Comparison of ENCODE assay signal across 28 mouse cellular contexts in genomic region chr5:103474259-103474658, GRCm38 (mm10).
"Had no signal": no experiment of that assay in that cellular context is flagged by ENCODE, and none has a peak within 500 bp of the region (broad histone marks: within the 10 kb centered on the region; RNA-seq: fewer than 3 reads in every experiment).

No protein-coding gene starts in this region.

- H3K36me3 ChIP-seq: embryonic facial prominence, embryonic 10.5 days; embryonic facial prominence, embryonic 12.5 days; embryonic facial prominence, embryonic 13.5 days; embryonic facial prominence, embryonic 15.5 days; forebrain, embryonic 12.5 days; forebrain, embryonic 15.5 days had no signal

- DNase-seq: cerebellum, adult 2 months; cerebellum, adult 8-10 months; cerebellum, adult 9-10 months; cerebellum, adult 9-11 months; cerebellum, postnatal 10 days; cerebellum, postnatal 14 days; cerebellum, postnatal 25 days; cerebellum, postnatal 36 days; embryo, embryonic 11 days; forebrain, postnatal 0 days; gastrocnemius, adult 2 months; gastrocnemius, postnatal 10 days; gastrocnemius, postnatal 14 days; gastrocnemius, postnatal 25 days; gastrocnemius, postnatal 36 days; heart, adult 18-20 months; heart, adult 2 months had no signal

- ATAC-seq: forebrain, embryonic 13.5 days; forebrain, embryonic 14.5 days; forebrain, embryonic 15.5 days; forebrain, embryonic 16.5 days; forebrain, postnatal 0 days had no signal

- H3K27ac ChIP-seq: embryonic facial prominence, embryonic 10.5 days; embryonic facial prominence, embryonic 12.5 days; embryonic facial prominence, embryonic 13.5 days; forebrain, embryonic 10.5 days; forebrain, embryonic 12.5 days; forebrain, embryonic 13.5 days; forebrain, embryonic 15.5 days; gastrocnemius, adult 2 months; heart, adult 2 months had no signal

- H3K9ac ChIP-seq: embryonic facial prominence, embryonic 12.5 days; embryonic facial prominence, embryonic 13.5 days; embryonic facial prominence, embryonic 15.5 days; forebrain, embryonic 12.5 days; forebrain, embryonic 13.5 days; forebrain, embryonic 15.5 days; forebrain, postnatal 0 days had no signal

- H3K9me3 ChIP-seq: embryonic facial prominence, embryonic 10.5 days; embryonic facial prominence, embryonic 12.5 days; embryonic facial prominence, embryonic 13.5 days; embryonic facial prominence, embryonic 15.5 days; forebrain, embryonic 10.5 days; forebrain, embryonic 12.5 days; forebrain, embryonic 13.5 days; forebrain, embryonic 15.5 days had no signal

- H3K4me2 ChIP-seq: embryonic facial prominence, embryonic 12.5 days; forebrain, embryonic 12.5 days; forebrain, embryonic 13.5 days; forebrain, embryonic 15.5 days had no signal

- H3K4me1 ChIP-seq: embryonic facial prominence, embryonic 10.5 days; embryonic facial prominence, embryonic 12.5 days; forebrain, embryonic 15.5 days had no signal

- H3K4me3 ChIP-seq: embryonic facial prominence, embryonic 10.5 days; embryonic facial prominence, embryonic 12.5 days; embryonic facial prominence, embryonic 13.5 days; embryonic facial prominence, embryonic 15.5 days; erythroblast, embryonic 14.5 days; forebrain, embryonic 10.5 days; forebrain, embryonic 12.5 days; forebrain, embryonic 13.5 days; forebrain, embryonic 15.5 days; gastrocnemius, adult 2 months; heart, adult 2 months had no signal

- H3K27me3 ChIP-seq: embryonic facial prominence, embryonic 12.5 days; embryonic facial prominence, embryonic 15.5 days; forebrain, embryonic 12.5 days; forebrain, embryonic 13.5 days; forebrain, embryonic 15.5 days had no signal
